Mouse (Mus musculus) colon, adult 2 months (tissue): ENCODE data around the gene Tmem121b. TPM values are rescaled to one million over a fixed set of nuclear protein-coding genes. Genes with fewer than 3 reads are reported as not detected.

Experiments used
- polyA plus RNA-seq: library from polyadenylated mRNA; depleted of rRNA; stranded (reverse); fragments of >200 nt; gene quantifications from 2 replicates; pipeline ENCODE4 v1.2.3, GENCODE M21; 2012; rRNA removed

Gene Tmem121b
- polyA plus RNA-seq = 0.03 and 0.20 TPM in 2 replicates

DNA sequence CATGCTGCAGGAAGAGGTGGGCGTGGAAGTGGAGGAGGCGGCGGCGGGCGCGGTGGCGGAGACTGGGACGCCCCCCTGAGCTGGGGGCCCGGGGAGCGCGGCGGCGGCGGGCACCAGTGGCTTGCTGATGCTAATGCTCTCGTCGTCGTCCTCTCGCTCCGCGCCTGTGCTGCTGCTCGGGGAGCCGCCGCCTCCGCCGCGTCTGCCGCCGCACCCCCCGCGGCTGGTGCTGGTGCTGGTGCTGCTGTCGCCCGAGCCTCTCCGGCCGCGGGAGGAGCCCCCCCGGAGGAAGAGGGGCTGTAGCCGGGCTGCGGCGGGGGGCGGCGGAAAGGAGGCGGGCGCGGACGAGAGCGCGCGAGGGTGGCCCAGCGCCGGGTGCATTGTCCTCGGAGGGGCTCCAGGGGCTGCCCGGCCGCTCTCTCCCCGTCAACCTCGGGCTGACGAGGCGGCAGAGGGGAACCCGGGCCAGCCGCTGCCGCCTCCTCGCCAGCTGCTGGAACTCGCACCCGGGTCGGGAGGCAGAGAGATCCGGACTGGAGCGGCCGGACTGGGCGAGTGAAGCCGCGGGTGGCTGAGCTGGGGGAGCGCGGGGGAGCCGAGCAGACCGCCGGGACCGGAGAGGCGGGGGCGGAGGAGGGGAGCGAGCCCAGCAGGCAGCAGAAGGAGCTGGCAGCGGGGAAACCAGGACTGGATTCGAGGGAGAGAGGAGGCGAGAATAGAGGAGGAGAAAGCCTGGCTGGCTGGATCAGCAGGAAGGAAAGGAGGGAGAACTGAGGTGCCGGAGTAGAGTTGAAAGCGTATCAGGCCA is at the start of gene Tmem121b:
Gene Tmem121b (minus strand): TSS at position 434 of the 808 bp plus-strand sequence.

DNA sequence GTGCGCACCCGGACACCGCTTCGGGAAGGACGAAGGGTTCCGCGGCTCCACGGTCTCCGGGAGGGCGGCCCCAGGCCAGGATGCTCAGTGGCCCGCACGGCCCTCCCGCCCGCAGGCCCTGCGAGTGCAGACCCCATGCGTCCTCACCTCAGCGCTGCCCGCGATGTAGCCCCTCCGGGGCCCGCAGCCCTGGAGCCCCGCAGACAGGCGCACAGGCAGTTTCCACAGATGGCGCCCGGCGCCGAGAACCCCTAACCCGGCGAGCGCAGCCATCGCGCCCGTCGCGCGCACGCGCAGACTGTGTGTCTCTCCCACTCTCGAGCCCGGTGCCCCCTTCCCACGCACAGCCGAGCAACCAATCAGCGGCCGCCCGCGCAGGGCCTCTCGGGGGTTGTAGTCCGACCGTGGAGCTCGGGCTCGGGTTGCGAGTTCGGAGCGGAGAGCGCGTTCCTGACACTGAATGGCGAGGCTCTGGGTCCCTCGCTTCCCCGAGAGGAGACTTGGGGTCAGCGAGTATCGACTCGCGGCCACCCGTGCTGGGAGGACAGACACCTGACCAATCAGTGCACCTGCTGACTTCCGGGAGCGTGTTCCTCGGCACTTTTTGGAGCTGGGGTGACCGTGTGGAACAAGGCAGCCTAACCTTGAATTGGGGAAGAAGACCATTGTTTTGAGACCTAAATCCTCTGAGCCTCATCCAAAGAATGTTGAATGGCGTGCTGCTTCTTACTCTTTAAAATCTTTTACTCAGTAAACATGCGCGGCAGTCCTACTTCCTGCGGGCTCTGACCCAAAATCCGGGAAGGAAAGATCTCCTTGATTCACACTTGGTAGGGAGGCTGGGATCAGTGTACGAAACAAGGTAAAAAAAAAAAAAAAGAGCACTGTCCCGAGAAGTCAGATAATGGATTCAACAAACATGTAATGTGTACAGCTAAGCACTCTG is 37.7 kb upstream of the Tmem121b start, which contains the start of gene Hdhd5:
Gene Hdhd5 (minus strand): TSS at position 300 of the 946 bp plus-strand sequence.

DNA sequence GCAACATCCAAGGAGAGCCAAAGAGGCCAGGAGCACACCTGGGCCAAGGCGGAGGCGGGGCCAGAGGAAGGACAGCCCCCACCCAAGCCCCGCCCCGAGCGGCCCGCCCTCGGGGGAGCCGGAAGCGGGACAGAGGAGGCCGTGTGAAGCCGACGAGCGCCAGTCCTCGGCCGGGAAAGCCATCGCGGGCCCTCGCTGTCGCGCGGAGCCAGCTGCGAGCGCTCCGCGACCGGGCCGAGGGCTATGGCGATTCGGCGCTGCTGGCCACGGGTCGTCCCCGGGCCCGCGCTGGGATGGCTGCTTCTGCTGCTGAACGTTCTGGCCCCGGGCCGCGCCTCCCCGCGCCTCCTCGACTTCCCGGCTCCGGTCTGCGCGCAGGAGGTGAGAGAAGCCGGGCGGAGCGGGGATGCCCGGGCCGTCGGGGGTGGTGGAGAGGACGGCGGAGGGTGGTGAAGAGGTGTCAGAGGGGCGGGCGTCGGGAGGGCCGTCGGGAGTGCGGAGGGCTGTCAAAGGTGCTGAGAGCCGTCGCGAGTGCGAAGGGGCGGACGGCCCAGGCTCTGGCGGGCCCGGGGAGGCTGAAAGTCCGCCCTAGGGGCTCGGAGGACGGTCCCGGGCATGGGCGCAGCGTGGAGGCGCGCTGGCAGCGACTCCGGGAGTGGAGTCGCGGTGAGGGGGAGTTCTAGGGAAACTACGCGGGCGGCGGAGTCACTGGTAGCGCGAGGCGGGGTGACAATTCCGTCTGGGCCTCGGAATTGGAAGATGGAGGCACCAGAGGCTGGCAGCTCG is 30.3 kb downstream of the Tmem121b start, which contains the start of gene Il17ra:
Gene Il17ra (plus strand): TSS at position 162 of the 786 bp plus-strand sequence.

Other genes starting within 250 kb of the Tmem121b start
- gene D330020A13Rik, start 199.4 kb downstream of the Tmem121b start, polyA plus RNA-seq = 0.42 and 0.56 TPM in 2 replicates
- gene B4galnt3, start 199.2 kb downstream of the Tmem121b start, polyA plus RNA-seq = 44.1 and 47.1 TPM in 2 replicates
- 1.4 and 2.1 TPM in 2 replicates for gene Kdm5a, start 129.7 kb downstream of the Tmem121b start, polyA plus RNA-seq
- gene Ccdc77, start 129.4 kb downstream of the Tmem121b start, polyA plus RNA-seq = 1.4 and 2.5 TPM in 2 replicates
- gene Il17ra, start 30.6 kb downstream of the Tmem121b start, polyA plus RNA-seq = 14.2 and 17.0 TPM in 2 replicates
- gene Hdhd5, start 37.5 kb upstream of the Tmem121b start, polyA plus RNA-seq = 20.6 and 21.1 TPM in 2 replicates
- gene Cecr2, start 172.6 kb upstream of the Tmem121b start, polyA plus RNA-seq = 0.22 and 0.36 TPM in 2 replicates